Mouse (Mus musculus) neural tube, embryonic 13.5 days (tissue): ENCODE measurements around the gene Aqp3. TPM values are rescaled to one million over a fixed set of nuclear protein-coding genes. Genes with fewer than 3 reads are reported as not detected.

ENCODE experiments used
- ATAC-seq: fragments of 200-750 bp; cut with Nextera tagmentation; 2 replicates; pipeline ENCODE4 v1.8.0; 2017; ENCODE audit warnings: low read depth, mild to moderate bottlenecking, moderate TSS enrichment, moderate library complexity
- H3K27ac ChIP-seq: fragments of 300-500 bp; sonication (generic); replicated peaks from 2 replicates; pipeline ENCODE4 v1.5.1; 2015; ENCODE audit warnings: moderate library complexity, mild to moderate bottlenecking, inconsistent platforms
- H3K27me3 ChIP-seq: fragments of 300-500 bp; sonication (generic); 2 replicates; pipeline ENCODE4 v1.6.1; 2015; ENCODE audit warnings: mild to moderate bottlenecking, inconsistent platforms
- H3K36me3 ChIP-seq: fragments of 300-500 bp; sonication (generic); 2 replicates; pipeline ENCODE4 v1.6.1; 2015; ENCODE audit warnings: mild to moderate bottlenecking, inconsistent platforms
- H3K4me1 ChIP-seq: fragments of 300-500 bp; sonication (generic); replicated peaks from 2 replicates; pipeline ENCODE4 v1.6.1; 2015; ENCODE audit warnings: inconsistent platforms
- H3K4me2 ChIP-seq: fragments of 300-500 bp; sonication (generic); 2 replicates; pipeline ENCODE4 v1.6.1; 2015; ENCODE audit warnings: inconsistent platforms, mild to moderate bottlenecking, moderate library complexity
- H3K4me3 ChIP-seq: fragments of 300-500 bp; sonication (generic); 2 replicates; pipeline ENCODE4 v1.5.1; 2015; ENCODE audit warnings: mild to moderate bottlenecking, inconsistent platforms
- H3K9ac ChIP-seq: fragments of 300-500 bp; sonication (generic); 2 replicates; pipeline ENCODE4 v1.6.1; 2015; ENCODE audit warnings: moderate library complexity, mild to moderate bottlenecking, inconsistent platforms
- H3K9me3 ChIP-seq: fragments of 300-500 bp; sonication (generic); 2 replicates; pipeline ENCODE4 v1.6.1; 2016; ENCODE audit warnings: inconsistent platforms
- WGBS: fragments of 180-500 bp; shearing (Covaris S2); methylation state at CpG from one replicate; pipeline ENCODE4 v1.1.7; 2015; 5-methylcytosine and 5-hydroxymethylcytosine counted together
- polyA plus RNA-seq: library from polyadenylated mRNA; unstranded; fragments of >200 nt; fragmentation: Nextera tagmentation; extraction: Ambion mirVana; gene quantifications from 2 replicates; pipeline ENCODE4 v1.2.1, GENCODE M21; 2015

The Aqp3 gene
- polyA plus RNA-seq, 1 experiment from 2014 or later, result 0.20 TPM

- Histone ChIP-seq H3K27ac (peak within 1 kb of the TSS; percentile 47; the same call in 1 of the 2 replicates), H3K4me3 (peak within 1 kb of the TSS; percentile 69), H3K36me3 (peaks cover 30% of the 10 kb centered on the region), H3K4me2 (peak within 1 kb of the TSS; percentile 90), H3K27me3 (peaks cover 5% of the 10 kb centered on the region; the same call in 1 of the 2 replicates), H3K4me1 (peaks cover 14% of the 10 kb centered on the region), H3K9me3 (no peaks in the 10 kb centered on the region), H3K9ac (peak within 1 kb of the TSS; percentile 71)
- WGBS, result 3% methylated on average over 29 of the region's 29 CpGs
- ATAC-seq, result peak; percentile 100
Measured at GRCm38 (mm10) chr4:41124180-41124951, 26.4 kb upstream of the Aqp3 start, which contains the start of gene Nol6. Gene Nol6, minus strand, starts transcription at chr4:41124455.

- Histone ChIP-seq H3K27me3 (no peaks in the 10 kb centered on the region), H3K4me1 (peaks cover 14% of the 10 kb centered on the region), H3K36me3 (peaks cover 86% of the 10 kb centered on the region), H3K9ac (no peak overlapping the region), H3K27ac (no peak overlapping the region), H3K4me2 (no peak overlapping the region), H3K9me3 (no peaks in the 10 kb centered on the region), H3K4me3 (no peak overlapping the region)
- 75% methylated on average over 11 of the region's 11 CpGs for WGBS
- no peak for ATAC-seq
Measured at GRCm38 (mm10) chr4:41118706-41119292, 20.8 kb upstream of the Aqp3 start.

GRCm38 (mm10) chr4:41116817-41117216, 18.8 kb upstream of the Aqp3 start:
- H3K36me3 ChIP-seq, result peaks cover 83% of the 10 kb centered on the region
- H3K4me3 ChIP-seq, result no peak overlapping the region
- H3K9ac ChIP-seq, result no peak overlapping the region
- no peak for ATAC-seq
- H3K27ac ChIP-seq, result no peak overlapping the region
- no peaks in the 10 kb centered on the region for H3K4me1 ChIP-seq
- no peaks in the 10 kb centered on the region for H3K27me3 ChIP-seq
- 83% methylated on average over 3 of the region's 3 CpGs for WGBS
- H3K9me3 ChIP-seq, result no peaks in the 10 kb centered on the region
- H3K4me2 ChIP-seq, result no peak overlapping the region

GRCm38 (mm10) chr4:41115793-41116192, 17.8 kb upstream of the Aqp3 start:
- Histone ChIP-seq H3K4me1 (no peaks in the 10 kb centered on the region), H3K27me3 (no peaks in the 10 kb centered on the region), H3K9ac (no peak overlapping the region), H3K4me3 (no peak overlapping the region), H3K9me3 (no peaks in the 10 kb centered on the region), H3K36me3 (peaks cover 73% of the 10 kb centered on the region), H3K4me2 (no peak overlapping the region), H3K27ac (no peak overlapping the region)
- 93% methylated on average over 15 of the region's 15 CpGs for WGBS
- ATAC-seq, result no peak

GRCm38 (mm10) chr4:41115074-41115473, 17.1 kb upstream of the Aqp3 start:
- Histone ChIP-seq H3K4me3 (no peak overlapping the region), H3K4me2 (no peak overlapping the region), H3K27me3 (no peaks in the 10 kb centered on the region), H3K9me3 (no peaks in the 10 kb centered on the region), H3K9ac (no peak overlapping the region), H3K36me3 (peaks cover 66% of the 10 kb centered on the region), H3K4me1 (no peaks in the 10 kb centered on the region), H3K27ac (no peak overlapping the region)
- 88% methylated on average over 6 of the region's 6 CpGs for WGBS
- ATAC-seq, result no peak

- Histone ChIP-seq H3K27me3 (no peaks in the 10 kb centered on the region), H3K4me1 (no peaks in the 10 kb centered on the region), H3K4me3 (no peak overlapping the region), H3K9ac (no peak overlapping the region), H3K9me3 (no peaks in the 10 kb centered on the region), H3K36me3 (peaks cover 60% of the 10 kb centered on the region), H3K4me2 (no peak overlapping the region), H3K27ac (no peak overlapping the region)
- 82% methylated on average over 9 of the region's 9 CpGs for WGBS
- no peak for ATAC-seq
Measured at GRCm38 (mm10) chr4:41114358-41115070, 16.5 kb upstream of the Aqp3 start.

GRCm38 (mm10) chr4:41108717-41109425, 10.9 kb upstream of the Aqp3 start:
- Histone ChIP-seq H3K4me2 (no peak overlapping the region), H3K4me3 (no peak overlapping the region), H3K27ac (no peak overlapping the region), H3K9ac (no peak overlapping the region), H3K36me3 (peaks cover 4% of the 10 kb centered on the region; the same call in 1 of the 2 replicates), H3K27me3 (no peaks in the 10 kb centered on the region), H3K4me1 (peaks cover 4% of the 10 kb centered on the region; the same call in 1 of the 2 replicates), H3K9me3 (no peaks in the 10 kb centered on the region)
- WGBS, result 84% methylated on average over 10 of the region's 10 CpGs
- no peak for ATAC-seq

GRCm38 (mm10) chr4:41107440-41107839, 9.5 kb upstream of the Aqp3 start:
- Histone ChIP-seq H3K27me3 (no peaks in the 10 kb centered on the region), H3K27ac (no peak overlapping the region), H3K4me1 (peaks cover 4% of the 10 kb centered on the region; the same call in 1 of the 2 replicates), H3K4me3 (no peak overlapping the region), H3K36me3 (no peaks in the 10 kb centered on the region), H3K4me2 (no peak overlapping the region), H3K9me3 (no peaks in the 10 kb centered on the region), H3K9ac (no peak overlapping the region)
- 80% methylated on average over 4 of the region's 4 CpGs for WGBS
- no peak for ATAC-seq

GRCm38 (mm10) chr4:41102901-41103300, 4.9 kb upstream of the Aqp3 start:
- H3K4me1 ChIP-seq, result peaks cover 13% of the 10 kb centered on the region

GRCm38 (mm10) chr4:41100986-41101385, 3.0 kb upstream of the Aqp3 start:
- Histone ChIP-seq H3K4me1 (peaks cover 15% of the 10 kb centered on the region), H3K4me3 (no peak overlapping the region), H3K4me2 (no peak overlapping the region), H3K27me3 (peaks cover 38% of the 10 kb centered on the region), H3K27ac (no peak overlapping the region), H3K36me3 (no peaks in the 10 kb centered on the region), H3K9ac (no peak overlapping the region), H3K9me3 (no peaks in the 10 kb centered on the region)
- ATAC-seq, result no peak
- 14% methylated on average over 1 of the region's 1 CpGs for WGBS

More at GRCm38 (mm10) chr4:41102901-41103300, 4.9 kb upstream of the Aqp3 start:
- H3K4me2 ChIP-seq, result no peak overlapping the region
- no peak for ATAC-seq
- no peak overlapping the region for H3K4me3 ChIP-seq
- H3K27me3 ChIP-seq, result peaks cover 19% of the 10 kb centered on the region
- no peak overlapping the region for H3K9ac ChIP-seq
- H3K9me3 ChIP-seq, result no peaks in the 10 kb centered on the region
- H3K27ac ChIP-seq, result no peak overlapping the region
- H3K36me3 ChIP-seq, result no peaks in the 10 kb centered on the region

- H3K27ac ChIP-seq, result no peak overlapping the region
- no peaks in the 10 kb centered on the region for H3K36me3 ChIP-seq
- peaks cover 43% of the 10 kb centered on the region for H3K27me3 ChIP-seq
- WGBS, result 17% methylated on average over 11 of the region's 11 CpGs
- H3K4me3 ChIP-seq, result peak overlapping the region; percentile 46
- H3K9me3 ChIP-seq, result no peaks in the 10 kb centered on the region
- ATAC-seq, result peak; percentile 44; the same call in 1 of the 2 replicates
- H3K4me1 ChIP-seq, result peaks cover 15% of the 10 kb centered on the region
- H3K4me2 ChIP-seq, result peak overlapping the region; percentile 91
- H3K9ac ChIP-seq, result peak overlapping the region; percentile 69
Measured at GRCm38 (mm10) chr4:41098577-41098951, 581 bp upstream of the Aqp3 start.
